Mouse (Mus musculus) ES-Bruce4 (cell line): ENCODE measurements around the gene Prkaa2. TPM values are rescaled to one million over a fixed set of nuclear protein-coding genes. Genes with fewer than 3 reads are reported as not detected.

Experiments
- H3K27ac ChIP-seq: 2 replicates; pipeline ENCODE4 v1.5.1; 2012; ENCODE audit warnings: low read length, inconsistent platforms; ENCODE audit not compliant: insufficient read depth
- H3K27me3 ChIP-seq: 2 replicates; pipeline ENCODE4 v1.6.1; 2012; ENCODE audit warnings: mild to moderate bottlenecking, low read length, inconsistent platforms; ENCODE audit not compliant: control insufficient read depth, poor library complexity, insufficient read depth, severe bottlenecking
- H3K36me3 ChIP-seq: 2 replicates; pipeline ENCODE4 v1.6.1; 2012; ENCODE audit warnings: inconsistent platforms, mild to moderate bottlenecking, low read length, moderate library complexity; ENCODE audit not compliant: control insufficient read depth, poor library complexity, insufficient read depth, severe bottlenecking
- H3K4me1 ChIP-seq: one replicate; pipeline ENCODE4 v1.8.1; 2011; ENCODE audit warnings: low read length; ENCODE audit not compliant: control insufficient read depth, insufficient read depth
- H3K4me3 ChIP-seq: 2 replicates; pipeline ENCODE4 v1.5.1; 2011; ENCODE audit warnings: low read depth, mild to moderate bottlenecking, low read length
- H3K9ac ChIP-seq: 2 replicates; pipeline ENCODE4 v1.6.1; 2012; ENCODE audit warnings: low read depth, mild to moderate bottlenecking, inconsistent platforms; ENCODE audit not compliant: poor library complexity, severe bottlenecking
- H3K9me3 ChIP-seq: replicated peaks from 2 replicates; pipeline ENCODE4 v1.6.1; 2012; ENCODE audit warnings: mild to moderate bottlenecking, low read length, inconsistent platforms; ENCODE audit not compliant: control insufficient read depth, poor library complexity, insufficient read depth, severe bottlenecking
- CTCF ChIP-seq: IDR thresholded peaks from one replicate; pipeline ENCODE4 v1.8.1; 2011; ENCODE audit warnings: low read depth, low read length
- EP300 ChIP-seq: IDR thresholded peaks from 2 replicates; pipeline ENCODE4 v1.6.1; 2011; ENCODE audit warnings: low read depth, low read length; ENCODE audit not compliant: insufficient read depth
- POLR2A ChIP-seq: IDR thresholded peaks from one replicate; pipeline ENCODE4 v1.8.1; 2011; ENCODE audit warnings: low read length; ENCODE audit not compliant: insufficient read depth
- polyA plus RNA-seq: library from polyadenylated mRNA; stranded (reverse); fragments of >200 nt; gene quantifications from 2 replicates; pipeline ENCODE4 v1.2.4, GENCODE M21; 2011; ENCODE audit warnings: low read depth; ENCODE audit not compliant: missing spikeins, insufficient read depth, insufficient read length

The Prkaa2 gene
- polyA plus RNA-seq, result 12.3 and 14.0 TPM in 2 replicates

- Histone ChIP-seq H3K4me3 (peak within 1 kb of the TSS; percentile 78), H3K36me3 (no peaks in the 10 kb centered on the region), H3K4me1 (no peaks in the 10 kb centered on the region), H3K27ac (no peak within 1 kb of the TSS), H3K9ac (peak within 1 kb of the TSS; percentile 79), H3K9me3 (no peaks in the 10 kb centered on the region), H3K27me3 (peaks cover 4% of the 10 kb centered on the region; the same call in 1 of the 2 replicates)
- TF ChIP-seq EP300 (no peak), CTCF (no peak), POLR2A (no peak)
Measured at GRCm38 (mm10) chr4:105109199-105109989, at the start of gene Prkaa2. TSS of gene Prkaa2 (minus strand) at chr4:105109890.

GRCm38 (mm10) chr4:105159531-105159870, 49.8 kb upstream of the Prkaa2 start:
- Histone ChIP-seq H3K9me3 (no peaks in the 10 kb centered on the region), H3K27me3 (no peaks in the 10 kb centered on the region), H3K9ac (peak overlapping the region; percentile 93), H3K4me1 (peaks cover 4% of the 10 kb centered on the region), H3K27ac (no peak overlapping the region), H3K36me3 (peaks cover 12% of the 10 kb centered on the region), H3K4me3 (peak overlapping the region; percentile 91)
- TF ChIP-seq EP300, result no peak; the same call in 1 of the 2 replicates
- TF ChIP-seq CTCF, result no peak
- no peak for TF ChIP-seq POLR2A

DNA sequence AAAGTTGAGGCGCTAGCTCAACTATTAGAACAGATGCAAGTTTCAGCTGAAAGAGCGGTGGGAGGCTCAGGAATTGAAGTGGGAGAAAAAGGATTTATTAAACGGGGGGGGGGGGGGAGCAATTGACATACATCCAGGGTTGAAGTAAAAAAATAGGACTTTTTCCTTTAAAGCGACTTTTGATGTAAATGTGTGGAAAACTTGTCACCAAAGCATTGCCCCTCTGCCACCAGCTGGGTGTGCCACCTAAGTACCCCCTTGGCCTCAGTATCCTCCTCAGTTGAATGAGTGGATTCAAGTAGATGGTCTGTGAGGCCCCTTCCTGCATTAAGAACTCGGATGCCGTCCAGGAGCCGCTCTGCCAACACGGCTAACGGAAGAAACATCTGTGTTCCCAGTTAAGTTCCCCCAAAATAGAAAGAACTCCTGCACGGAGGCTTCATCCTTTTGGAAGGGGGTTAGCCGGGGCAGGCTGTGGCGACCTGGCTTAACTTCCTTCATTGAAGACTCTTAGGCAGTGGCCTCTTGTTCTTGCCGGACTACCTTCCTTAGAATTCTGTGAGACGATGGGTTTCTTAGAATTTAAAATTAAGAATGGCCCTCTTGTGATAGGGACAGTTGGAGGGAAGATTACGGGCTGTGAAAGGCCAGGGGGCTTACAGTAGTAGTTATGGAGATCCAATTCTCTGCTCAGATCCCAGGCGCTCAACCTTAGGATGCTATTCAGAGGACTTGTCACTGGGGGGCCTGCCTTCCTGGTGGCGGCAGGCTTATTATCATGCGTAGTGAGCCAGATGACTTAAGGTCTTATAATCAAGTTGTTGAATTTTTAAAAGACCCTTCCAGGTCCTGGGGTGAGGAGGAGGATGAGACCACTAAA, 49.2 kb upstream of the Prkaa2 start:
- no peaks in the 10 kb centered on the region for H3K27me3 ChIP-seq

GRCm38 (mm10) chr4:105158169-105158555, 48.5 kb upstream of the Prkaa2 start:
- Histone ChIP-seq H3K27me3 (no peaks in the 10 kb centered on the region), H3K4me1 (peaks cover 2% of the 10 kb centered on the region), H3K4me3 (peak overlapping the region; percentile 91), H3K9ac (peak overlapping the region; percentile 93), H3K36me3 (peaks cover 12% of the 10 kb centered on the region), H3K27ac (peak overlapping the region; percentile 1), H3K9me3 (no peaks in the 10 kb centered on the region)
- TF ChIP-seq POLR2A (no peak), CTCF (no peak), EP300 (0 out of 2 replicates have a peak, but pooled peaks have one; percentile 41)

More for the DNA sequence above, 49.2 kb upstream of the Prkaa2 start:
- H3K4me3 ChIP-seq, result peak overlapping the region; percentile 91
- H3K4me1 ChIP-seq, result peaks cover 4% of the 10 kb centered on the region
- peaks cover 12% of the 10 kb centered on the region for H3K36me3 ChIP-seq
- peak overlapping the region; percentile 49; the same call in 1 of the 2 replicates for H3K27ac ChIP-seq
- TF ChIP-seq CTCF (peak; percentile 22), POLR2A (no peak), EP300 (peak; percentile 72)
- peak overlapping the region; percentile 93 for H3K9ac ChIP-seq
- H3K9me3 ChIP-seq, result no peaks in the 10 kb centered on the region

DNA sequence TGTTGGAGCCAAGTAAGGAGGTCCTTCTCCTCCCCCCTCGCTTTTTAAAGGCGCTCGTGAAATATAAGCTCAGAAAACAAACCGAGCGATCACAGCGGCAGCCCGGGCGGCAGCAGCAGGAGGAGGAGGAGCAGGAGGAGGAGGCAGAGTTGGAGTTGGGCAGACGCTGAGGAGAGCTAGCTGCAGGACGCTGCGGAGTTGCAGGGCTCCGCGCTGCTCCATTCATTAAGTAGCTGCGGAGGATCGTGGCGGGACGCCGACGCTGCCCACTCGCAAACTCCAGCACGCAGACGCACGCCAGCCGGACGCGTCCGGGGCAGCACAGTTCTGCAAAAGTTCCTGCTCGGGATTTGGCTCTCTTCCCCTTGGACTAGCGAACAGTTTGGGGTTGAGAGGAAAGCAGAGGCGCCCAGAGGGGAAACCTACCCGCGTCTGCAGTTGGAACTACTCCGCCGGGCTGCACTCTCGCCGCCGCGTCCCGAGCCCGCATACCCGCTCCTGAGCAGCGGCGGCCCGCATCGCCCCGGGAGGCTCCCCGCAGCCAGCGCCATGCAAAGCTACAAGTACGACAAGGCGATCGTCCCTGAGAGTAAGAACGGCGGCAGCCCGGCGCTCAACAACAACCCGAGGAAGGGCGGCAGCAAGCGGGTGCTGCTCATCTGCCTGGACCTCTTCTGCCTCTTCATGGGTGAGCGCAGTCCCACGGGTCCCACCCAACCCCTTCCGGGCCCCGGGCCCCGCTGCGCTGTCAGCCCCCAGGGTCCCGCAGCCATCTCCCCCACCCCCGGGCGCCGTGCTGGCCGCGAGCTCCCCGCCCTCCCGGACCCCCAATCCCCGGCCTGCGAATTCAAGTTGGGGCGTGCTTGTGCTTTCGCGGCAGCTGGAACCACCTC, 47.8 kb upstream of the Prkaa2 start, which contains the start of gene Plpp3:
TSS of gene Plpp3 (plus strand) at position 72 of the 893 bp plus-strand sequence.
- H3K9ac ChIP-seq, result peak within 1 kb of the TSS; percentile 93
- peak within 1 kb of the TSS; percentile 39 for H3K27ac ChIP-seq
- H3K4me3 ChIP-seq, result peak within 1 kb of the TSS; percentile 91
- TF ChIP-seq EP300 (0 out of 2 replicates have a peak, but pooled peaks have one; percentile 29), CTCF (no peak), POLR2A (no peak)
- no peaks in the 10 kb centered on the region for H3K9me3 ChIP-seq
- peaks cover 2% of the 10 kb centered on the region for H3K4me1 ChIP-seq
- no peaks in the 10 kb centered on the region for H3K27me3 ChIP-seq
- H3K36me3 ChIP-seq, result peaks cover 12% of the 10 kb centered on the region
